Mouse (Mus musculus): ENCODE data around the gene Pygo2. TPM values are rescaled to one million over a fixed set of nuclear protein-coding genes. Genes with fewer than 3 reads are reported as not detected.
A peak's percentile ranks its signal among the peaks of the same experiment; 100 is the strongest.
"Not testable (repeated sequence)": the region's sequence is repeated elsewhere in the genome, so short reads cannot be mapped to it uniquely, and the experiment has no call there.

Pygo2 gene
- polyA plus RNA-seq, 1 experiment from 2014 or later = 30.4 TPM

- Histone ChIP-seq H3K9ac (no peak overlapping the region), H3K36me3 (ENCODE audit: poor library complexity, severe bottlenecking) (peaks cover 19% of the 10 kb centered on the region), H3K4me2 (no peak overlapping the region), H3K9me3 (replicated peaks) (no peaks in the 10 kb centered on the region), H3K27ac (no peak overlapping the region), H3K4me1 (peaks cover 20% of the 10 kb centered on the region), H3K4me3 (no peak overlapping the region), H3K27me3 (no peaks in the 10 kb centered on the region)
- no peak for ATAC-seq
- WGBS = 90% methylated on average over 5 of the region's 5 CpGs
These were observed 4.9 kb upstream of the Pygo2 start for GRCm38 (mm10) chr3:89425141-89425525.

- H3K9ac ChIP-seq = no peak overlapping the region
- no peak for ATAC-seq
- no peak overlapping the region for H3K27ac ChIP-seq
- H3K36me3 ChIP-seq (ENCODE audit: poor library complexity, severe bottlenecking) = peaks cover 19% of the 10 kb centered on the region
- H3K4me3 ChIP-seq = no peak overlapping the region
- no peaks in the 10 kb centered on the region for H3K9me3 ChIP-seq (replicated peaks)
- no peaks in the 10 kb centered on the region for H3K27me3 ChIP-seq
- WGBS = 93% methylated on average over 4 of the region's 4 CpGs
- no peak overlapping the region for H3K4me2 ChIP-seq
- peaks cover 18% of the 10 kb centered on the region for H3K4me1 ChIP-seq
These were observed 4.1 kb upstream of the Pygo2 start for GRCm38 (mm10) chr3:89425876-89426275.

DNA sequence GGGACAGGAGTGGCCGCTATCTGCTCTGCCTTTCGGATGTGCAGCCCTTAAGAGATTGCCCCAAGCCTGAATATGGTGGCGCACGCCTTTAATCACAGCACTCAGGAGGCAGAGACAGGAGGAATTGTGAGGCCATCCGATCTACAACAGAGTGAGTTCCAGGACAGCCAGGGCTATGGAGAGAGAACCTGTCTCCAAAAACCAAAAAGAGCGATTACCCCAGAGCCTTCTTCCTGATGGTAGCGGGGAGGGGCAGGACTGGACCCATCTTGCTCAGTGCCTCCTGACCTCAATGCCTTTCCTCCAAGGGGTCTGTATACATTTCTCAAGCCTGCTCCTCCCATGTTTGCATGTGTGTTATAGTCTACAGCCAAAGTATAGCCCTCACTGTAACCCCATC, 993 bp upstream of the Pygo2 start:
- H3K4me3 ChIP-seq, ATAC-seq: not testable (repeated sequence)

DNA sequence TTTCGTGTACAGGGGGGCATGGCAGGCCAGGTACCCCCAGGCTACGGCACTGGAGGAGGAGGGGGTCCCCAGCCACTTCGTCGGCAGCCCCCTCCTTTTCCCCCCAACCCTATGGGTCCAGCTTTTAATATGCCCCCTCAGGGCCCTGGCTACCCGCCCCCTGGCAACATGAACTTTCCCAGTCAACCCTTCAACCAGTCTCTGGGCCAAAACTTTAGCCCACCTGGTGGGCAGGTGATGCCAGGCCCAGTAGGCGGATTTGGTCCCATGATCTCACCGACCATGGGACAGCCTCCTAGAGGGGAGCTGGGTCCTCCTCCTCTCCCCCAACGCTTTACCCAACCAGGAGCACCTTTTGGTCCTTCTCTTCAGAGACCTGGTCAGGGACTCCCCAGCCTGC, 2.6 kb downstream of the Pygo2 start:
- WGBS = 92% methylated on average over 8 of the region's 8 CpGs
- H3K27ac ChIP-seq = no peak overlapping the region
- H3K4me1 ChIP-seq = peaks cover 46% of the 10 kb centered on the region
- H3K4me2 ChIP-seq = no peak overlapping the region
- no peak for ATAC-seq
- H3K27me3 ChIP-seq = no peaks in the 10 kb centered on the region
- H3K36me3 ChIP-seq (ENCODE audit: poor library complexity, severe bottlenecking) = peaks cover 34% of the 10 kb centered on the region
- no peak overlapping the region for H3K9ac ChIP-seq
- no peaks in the 10 kb centered on the region for H3K9me3 ChIP-seq (replicated peaks)
- H3K4me3 ChIP-seq = no peak overlapping the region

More for the DNA sequence above, 993 bp upstream of the Pygo2 start:
- H3K27ac ChIP-seq; H3K9ac ChIP-seq; H3K9me3 ChIP-seq (replicated peaks); H3K27me3 ChIP-seq; H3K4me2 ChIP-seq: not testable (repeated sequence)
- Histone ChIP-seq H3K36me3 (ENCODE audit: poor library complexity, severe bottlenecking) (peaks cover 38% of the 10 kb centered on the region), H3K4me1 (peaks cover 18% of the 10 kb centered on the region)
- WGBS = 90% methylated on average over 7 of the region's 7 CpGs

DNA sequence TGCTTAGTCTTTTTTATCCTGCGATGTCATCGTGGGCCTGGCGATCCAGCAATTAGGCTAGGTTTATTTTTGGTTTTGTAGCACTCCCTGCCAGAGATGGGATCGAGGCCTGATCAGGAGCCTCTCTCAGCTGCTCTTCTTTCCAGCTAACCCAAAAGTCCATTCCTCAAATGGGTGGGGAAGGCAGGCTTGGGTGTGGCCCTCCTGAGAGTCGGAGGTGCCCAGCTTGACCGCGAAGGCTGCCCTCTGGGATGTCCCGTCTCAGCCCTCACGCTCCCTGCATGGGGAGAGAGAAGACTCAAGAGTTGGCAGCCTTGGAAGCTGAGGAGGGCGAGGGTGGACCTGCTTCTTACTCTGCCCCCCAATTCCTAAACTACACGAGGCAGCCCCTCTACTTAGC, 4.5 kb downstream of the Pygo2 start:
- peak overlapping the region; percentile 32; the same call in 1 of the 2 replicates for H3K27ac ChIP-seq
- no peak for ATAC-seq
- no peak overlapping the region for H3K9ac ChIP-seq
- H3K9me3 ChIP-seq (replicated peaks) = no peaks in the 10 kb centered on the region
- peaks cover 27% of the 10 kb centered on the region for H3K36me3 ChIP-seq (ENCODE audit: poor library complexity, severe bottlenecking)
- H3K27me3 ChIP-seq = no peaks in the 10 kb centered on the region
- H3K4me1 ChIP-seq = peaks cover 49% of the 10 kb centered on the region
- no peak overlapping the region for H3K4me3 ChIP-seq
- no peak overlapping the region for H3K4me2 ChIP-seq
- 78% methylated on average over 11 of the region's 11 CpGs for WGBS

- Histone ChIP-seq H3K27me3 (no peaks in the 10 kb centered on the region), H3K36me3 (ENCODE audit: poor library complexity, severe bottlenecking) (peaks cover 27% of the 10 kb centered on the region), H3K4me3 (no peak overlapping the region), H3K9me3 (replicated peaks) (no peaks in the 10 kb centered on the region), H3K4me1 (peaks cover 49% of the 10 kb centered on the region), H3K9ac (no peak overlapping the region), H3K27ac (peak overlapping the region; percentile 63), H3K4me2 (no peak overlapping the region)
- ATAC-seq = no peak
- WGBS = 54% methylated on average over 7 of the region's 7 CpGs
These were observed 5.0 kb downstream of the Pygo2 start for GRCm38 (mm10) chr3:89435041-89435440.

DNA sequence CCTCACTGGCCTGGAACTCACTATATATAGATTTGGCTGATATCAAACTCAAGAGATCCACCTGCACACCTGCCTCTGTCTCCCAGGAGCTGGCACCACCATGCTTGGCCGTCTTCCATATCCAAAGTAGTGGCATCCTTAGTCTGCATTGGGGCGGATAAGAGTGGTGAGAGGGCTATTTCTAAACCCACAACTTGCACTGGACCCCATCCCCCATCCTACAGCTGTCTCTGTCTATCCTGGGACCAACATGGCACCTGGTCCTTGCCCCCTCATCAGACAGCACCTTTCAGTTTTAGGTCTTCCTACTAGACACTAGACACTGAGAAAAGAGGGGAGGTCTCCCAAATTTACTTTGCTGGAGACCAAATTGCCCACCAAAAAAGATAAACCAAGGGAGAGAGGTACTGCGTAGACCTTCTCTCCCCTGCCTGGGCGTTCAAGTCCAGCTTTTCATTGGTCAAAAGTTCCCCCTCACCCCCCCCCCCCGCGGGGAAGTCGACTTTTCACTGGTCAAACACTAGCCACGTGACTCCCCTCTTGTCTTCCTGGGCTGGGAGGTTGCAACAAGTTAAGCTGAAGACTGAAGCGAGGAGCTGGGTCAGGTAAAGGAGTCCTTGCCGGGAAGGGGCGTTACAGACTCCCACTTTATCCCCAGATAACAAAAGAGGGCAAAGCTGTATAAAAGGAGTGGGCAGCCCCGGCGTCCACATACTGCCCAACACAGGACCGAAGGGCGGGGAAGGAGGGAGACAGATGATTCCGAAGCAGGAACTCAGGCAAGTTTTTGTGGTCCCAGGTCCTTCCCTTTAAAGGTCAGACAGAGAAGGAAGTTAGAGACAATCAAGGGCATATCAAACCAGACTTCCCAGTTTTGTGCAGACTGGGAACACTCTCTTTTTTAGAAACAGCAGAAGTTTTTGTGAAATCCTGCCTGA, 6.4 kb downstream of the Pygo2 start, which contains the start of gene Pbxip1:
Gene Pbxip1, plus strand, starts transcription at position 531 of the 938 bp plus-strand sequence.
- Histone ChIP-seq H3K4me3 (peak within 1 kb of the TSS; percentile 37), H3K4me1 (peaks cover 41% of the 10 kb centered on the region), H3K27ac (peak within 1 kb of the TSS; percentile 35; the same call in 1 of the 2 replicates), H3K9me3 (replicated peaks) (no peaks in the 10 kb centered on the region), H3K4me2 (peak within 1 kb of the TSS; percentile 63), H3K27me3 (no peaks in the 10 kb centered on the region), H3K36me3 (ENCODE audit: poor library complexity, severe bottlenecking) (peaks cover 27% of the 10 kb centered on the region), H3K9ac (peak within 1 kb of the TSS; percentile 61)
- ATAC-seq = peak; percentile 56
- 3% methylated on average over 16 of the region's 16 CpGs for WGBS

- WGBS = 21% methylated on average over 5 of the region's 5 CpGs
- ATAC-seq = peak; percentile 34; the same call in 1 of the 2 replicates
- H3K4me3 ChIP-seq = peak overlapping the region; percentile 37
- no peaks in the 10 kb centered on the region for H3K9me3 ChIP-seq (replicated peaks)
- no peaks in the 10 kb centered on the region for H3K27me3 ChIP-seq
- H3K27ac ChIP-seq = no peak overlapping the region
- peaks cover 33% of the 10 kb centered on the region for H3K4me1 ChIP-seq
- peak overlapping the region; percentile 63 for H3K4me2 ChIP-seq
- H3K36me3 ChIP-seq (ENCODE audit: poor library complexity, severe bottlenecking) = peaks cover 25% of the 10 kb centered on the region
- peak overlapping the region; percentile 61 for H3K9ac ChIP-seq
These were observed 7.3 kb downstream of the Pygo2 start for GRCm38 (mm10) chr3:89437269-89437668.

DNA sequence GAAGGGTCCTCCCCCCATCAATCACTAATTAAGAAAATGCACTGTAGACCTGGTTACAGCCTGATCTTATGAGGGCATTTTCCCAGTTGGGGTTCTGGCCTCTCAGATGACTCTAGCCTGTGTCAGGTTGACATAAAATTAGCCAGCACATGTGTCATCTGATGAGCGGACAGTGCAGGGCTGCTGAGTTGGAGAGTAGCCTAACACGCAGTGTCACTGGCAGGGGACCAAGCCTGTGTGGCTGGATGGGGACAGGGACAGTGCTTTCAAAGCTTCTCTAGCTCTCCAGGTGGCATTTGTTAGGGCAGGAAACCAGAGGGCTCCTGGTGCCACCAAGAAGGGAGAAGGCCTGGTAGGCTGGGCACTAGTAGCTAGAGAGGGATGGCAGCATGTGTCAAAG, 10.7 kb downstream of the Pygo2 start:
- WGBS = 100% methylated on average over 2 of the region's 2 CpGs
- H3K9me3 ChIP-seq (replicated peaks) = no peaks in the 10 kb centered on the region
- H3K27ac ChIP-seq = no peak overlapping the region
- H3K36me3 ChIP-seq (ENCODE audit: poor library complexity, severe bottlenecking) = peaks cover 3% of the 10 kb centered on the region; the same call in 1 of the 2 replicates
- H3K4me1 ChIP-seq = peaks cover 19% of the 10 kb centered on the region
- ATAC-seq = no peak
- H3K4me3 ChIP-seq = no peak overlapping the region
- no peak overlapping the region for H3K4me2 ChIP-seq
- no peak overlapping the region for H3K9ac ChIP-seq
- H3K27me3 ChIP-seq = no peaks in the 10 kb centered on the region

DNA sequence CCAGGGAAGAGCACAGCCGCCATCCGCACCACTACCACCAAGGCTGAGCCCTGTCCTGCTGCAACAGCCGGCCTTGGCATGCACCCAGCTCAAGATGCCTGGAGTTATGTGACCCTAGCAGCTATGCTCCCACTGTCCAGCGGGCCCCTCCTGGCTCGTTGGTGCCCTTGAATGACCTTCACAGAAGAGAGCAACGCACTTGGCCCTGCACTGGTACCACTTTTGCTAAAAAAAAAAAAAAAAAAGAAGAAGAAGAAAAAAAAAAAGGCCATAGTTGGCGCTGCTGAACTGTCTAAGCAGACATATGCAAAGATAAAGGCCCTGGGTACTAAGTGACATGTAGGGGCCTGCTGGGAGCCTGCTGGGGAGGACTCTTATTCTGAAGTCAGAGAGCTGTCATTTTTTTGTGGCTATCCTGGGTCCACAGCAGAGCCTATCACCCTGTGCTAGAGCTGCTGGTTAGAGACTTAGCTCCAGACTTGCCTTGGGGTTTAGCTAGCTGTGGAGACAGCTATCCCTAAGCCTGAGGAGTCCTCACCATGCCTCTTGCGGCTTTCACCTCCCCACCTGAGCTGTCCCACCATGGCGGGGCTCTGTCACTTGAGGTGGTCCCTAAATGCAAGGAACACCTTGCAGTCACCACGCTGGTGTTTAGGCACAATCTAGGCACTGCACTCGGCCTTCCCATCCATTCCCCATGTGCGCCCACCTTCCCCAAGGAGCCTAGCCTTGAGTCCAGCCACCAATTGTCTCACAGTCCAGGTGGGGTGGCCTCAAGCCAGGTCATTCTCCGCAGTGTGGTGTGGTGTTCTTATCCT, 18.9 kb downstream of the Pygo2 start:
- H3K4me1 ChIP-seq = 0 out of 2 replicates have a peak, but pooled peaks cover 3% of the 10 kb centered on the region
- H3K36me3 ChIP-seq (ENCODE audit: poor library complexity, severe bottlenecking) = no peaks in the 10 kb centered on the region
- H3K27ac ChIP-seq = no peak overlapping the region
- H3K4me3 ChIP-seq = no peak overlapping the region
- no peak overlapping the region for H3K4me2 ChIP-seq
- 70% methylated on average over 13 of the region's 13 CpGs for WGBS
- H3K27me3 ChIP-seq = no peaks in the 10 kb centered on the region
- 0 out of 2 replicates have a peak, but pooled peaks have one; percentile 26 for ATAC-seq
- no peaks in the 10 kb centered on the region for H3K9me3 ChIP-seq (replicated peaks)
- no peak overlapping the region for H3K9ac ChIP-seq

- Histone ChIP-seq H3K9ac (no peak overlapping the region), H3K36me3 (ENCODE audit: poor library complexity, severe bottlenecking) (no peaks in the 10 kb centered on the region), H3K4me2 (no peak overlapping the region), H3K4me3 (no peak overlapping the region), H3K4me1 (0 out of 2 replicates have a peak, but pooled peaks cover 3% of the 10 kb centered on the region), H3K27ac (no peak overlapping the region), H3K27me3 (no peaks in the 10 kb centered on the region), H3K9me3 (replicated peaks) (no peaks in the 10 kb centered on the region)
- ATAC-seq = peak; percentile 83
- 39% methylated on average over 7 of the region's 7 CpGs for WGBS
These were observed 19.5 kb downstream of the Pygo2 start for GRCm38 (mm10) chr3:89449541-89449940.

DNA sequence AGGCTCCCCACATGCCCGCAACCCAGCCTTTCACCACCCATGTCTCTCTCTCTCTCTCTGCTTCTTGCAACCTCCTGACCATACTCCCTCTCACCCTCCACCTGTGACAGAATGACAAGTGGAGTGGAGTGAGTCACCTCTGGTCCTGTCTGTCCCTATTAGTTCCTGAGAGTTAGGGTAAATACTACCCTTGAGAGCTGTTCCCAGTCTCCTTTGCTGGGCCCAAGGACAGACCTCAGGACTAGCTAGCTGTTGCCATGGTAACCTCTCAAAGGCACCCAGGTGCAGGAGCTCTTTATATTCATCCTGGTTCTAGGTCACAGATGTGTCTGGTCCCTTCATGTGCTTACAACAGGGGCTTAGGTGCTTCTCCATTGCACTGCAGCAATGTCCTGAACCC, 21.9 kb downstream of the Pygo2 start:
- no peak overlapping the region for H3K27ac ChIP-seq

More for the DNA sequence above, 21.9 kb downstream of the Pygo2 start:
- WGBS = 96% methylated on average over 1 of the region's 1 CpGs
- H3K36me3 ChIP-seq (ENCODE audit: poor library complexity, severe bottlenecking) = no peaks in the 10 kb centered on the region
- no peak for ATAC-seq
- peaks cover 3% of the 10 kb centered on the region; the same call in 1 of the 2 replicates for H3K4me1 ChIP-seq
- no peak overlapping the region; the same call in 1 of the 2 replicates for H3K9ac ChIP-seq
- no peak overlapping the region for H3K4me3 ChIP-seq
- H3K27me3 ChIP-seq = no peaks in the 10 kb centered on the region
- no peaks in the 10 kb centered on the region for H3K9me3 ChIP-seq (replicated peaks)
- H3K4me2 ChIP-seq = no peak overlapping the region
